15 mouse cellular contexts compared by ENCODE assay signal in genomic region chr6:147064944-147065261, GRCm38 (mm10). TPM values are rescaled to one million over a fixed set of nuclear protein-coding genes. Genes with fewer than 3 reads are reported as not detected.
DNase-seq lines count a peak whose midpoint lies in the region; TF ChIP-seq lines count a peak whose summit lies in the region.
"Had no signal": no experiment of that assay in that cellular context is flagged by ENCODE, and none has a peak within 500 bp of the region (broad histone marks: within the 10 kb centered on the region; RNA-seq: fewer than 3 reads in every experiment).

No protein-coding gene starts in this region.

- DNase-seq in heart, adult 2 months, result peak; percentile 31 to 69
- no peak for DNase-seq in heart, embryonic 10.5 days (ENCODE audit: low spot score)
- peak; percentile 84 for DNase-seq in adipocyte (ENCODE audit: low spot score)
- DNase-seq in gastrocnemius, postnatal 14 days, result peak; percentile 80
- peak; percentile 22 for DNase-seq in kidney, postnatal 10 days
- DNase-seq in layer of hippocampus, adult 9-11 months, result no peak
- DNase-seq in left cerebral cortex, postnatal 10 days (ENCODE audit: extremely low spot score in 1 of 2, low spot score in 2 of 2), result no peak
- no peak for DNase-seq in thymus, postnatal 36 days
- DNase-seq: cerebellum, adult 9-11 months; left cerebral cortex, postnatal 4 days had no signal

- H3K27ac ChIP-seq in heart, adult 2 months, result no peak overlapping the region; the same call in 1 of the 2 replicates
- H3K27ac ChIP-seq in heart, embryonic 10.5 days, result no peak overlapping the region
- H3K27ac ChIP-seq: liver, embryonic 12.5 days; neural tube, embryonic 12.5 days; stomach, embryonic 15.5 days had no signal

- WGBS in heart, adult 2 months, result 63% methylated on average over 6 of the region's 6 CpGs
- WGBS in heart, embryonic 10.5 days, result 90% methylated on average over 6 of the region's 6 CpGs

- TF ChIP-seq POLR2A in heart, adult 2 months (IDR thresholded peaks at IDR 0.05; ENCODE audit: insufficient read depth, low read depth, low read length), result no peak

- H3K79me2 ChIP-seq in heart, adult 2 months (replicated peaks; ENCODE audit: control insufficient read depth, insufficient read depth, low read length), result no peaks in the 10 kb centered on the region; the same call in 1 of the 2 replicates

- no peak overlapping the region for H3K4me3 ChIP-seq in heart, adult 2 months
- no peak overlapping the region for H3K4me3 ChIP-seq in heart, embryonic 10.5 days
- H3K4me3 ChIP-seq: liver, embryonic 12.5 days; megakaryocyte, embryonic 14.5 days; neural tube, embryonic 12.5 days; stomach, embryonic 15.5 days had no signal

- no peak overlapping the region for H3K9ac ChIP-seq in heart, adult 2 months (ENCODE audit: low read depth, low read length)
- H3K9ac ChIP-seq: liver, embryonic 12.5 days; neural tube, embryonic 12.5 days; stomach, embryonic 15.5 days had no signal

- H3K36me3 ChIP-seq in heart, adult 2 months (ENCODE audit: control insufficient read depth, insufficient read depth, low read length), result no peaks in the 10 kb centered on the region
- H3K36me3 ChIP-seq in heart, embryonic 10.5 days, result peaks cover 72% of the 10 kb centered on the region

- peaks cover 3% of the 10 kb centered on the region; the same call in 1 of the 2 replicates for H3K4me1 ChIP-seq in heart, adult 2 months (ENCODE audit: control insufficient read depth, insufficient read depth, low read length)
- H3K4me1 ChIP-seq in heart, embryonic 10.5 days, result no peaks in the 10 kb centered on the region
- H3K4me1 ChIP-seq: liver, embryonic 12.5 days; megakaryocyte, embryonic 14.5 days; stomach, embryonic 15.5 days had no signal

- no peaks in the 10 kb centered on the region for H3K27me3 ChIP-seq in heart, adult 2 months (ENCODE audit: control insufficient read depth, insufficient read depth, low read length)
- H3K27me3 ChIP-seq in heart, embryonic 10.5 days (ENCODE audit: insufficient read depth, poor library complexity, severe bottlenecking), result no peaks in the 10 kb centered on the region
- H3K27me3 ChIP-seq: liver, embryonic 12.5 days; megakaryocyte, embryonic 14.5 days; neural tube, embryonic 12.5 days; stomach, embryonic 15.5 days had no signal

- intact Hi-C loops in heart, adult 2 months (cut with DNase I), result no loop called here
- intact Hi-C loops in gastrocnemius, postnatal 14 days (cut with DNase I; ENCODE audit: low total_unique reads), result no loop called here
- intact Hi-C loops in left cerebral cortex, postnatal 10 days (cut with DNase I), result no loop called here

- no peak for TF ChIP-seq CTCF in heart, adult 2 months (IDR thresholded peaks at IDR 0.05)

- 0 out of 2 replicates have a peak, but pooled peaks have one; percentile 14 for TF ChIP-seq EP300 in heart, adult 2 months (IDR thresholded peaks at IDR 0.05; ENCODE audit: insufficient read depth, low read depth, low read length)

- no peaks in the 10 kb centered on the region for H3K9me3 ChIP-seq in heart, embryonic 10.5 days
- H3K9me3 ChIP-seq: liver, embryonic 12.5 days; megakaryocyte, embryonic 14.5 days; neural tube, embryonic 12.5 days; stomach, embryonic 15.5 days had no signal

RNA-seq across cellular contexts. Expression of gene Mansc4, which starts 21.9 kb away (rescaled TPM):
- not detected for total RNA-seq in heart, adult 2 months (2021)
- not detected in 2 replicates for polyA plus RNA-seq in heart, adult 2 months (2012; rRNA removed)
- 0.59 TPM in 1 of 2 replicates, not detected in the other for polyA plus RNA-seq in heart, embryonic 10.5 days (2016; fragmentation: Nextera tagmentation; extraction: Ambion mirVana)
- under 1 TPM in 1 of 2 experiments, not detected in 1; 0.18 TPM for total RNA-seq in gastrocnemius, postnatal 14 days (2021)
- total RNA-seq in left cerebral cortex, postnatal 10 days (2021), result under 1 TPM; 0.41 to 0.45 TPM
- total RNA-seq: heart, postnatal 10 days had no signal

RNA-seq across cellular contexts. Expression of gene Mrps35, which starts 22.3 kb away (rescaled TPM):
- 100 to 1,000 TPM; 168 to 170 TPM for total RNA-seq in heart, adult 2 months (2021)
- 28.7 and 38.2 TPM in 2 replicates for polyA plus RNA-seq in heart, adult 2 months (2012; rRNA removed)
- polyA plus RNA-seq in heart, embryonic 10.5 days (2016; fragmentation: Nextera tagmentation; extraction: Ambion mirVana), result 129 and 136 TPM in 2 replicates
- total RNA-seq in gastrocnemius, postnatal 14 days (2021), result 10 to 100 TPM; 50.4 to 56.3 TPM
- 10 to 100 TPM; 48.0 to 49.7 TPM for total RNA-seq in left cerebral cortex, postnatal 10 days (2021)

RNA-seq across cellular contexts. Expression of gene Klhl42, which starts 26.3 kb away (rescaled TPM):
- 1 to 10 TPM; 4.7 to 5.8 TPM for total RNA-seq in heart, adult 2 months (2021)
- polyA plus RNA-seq in heart, adult 2 months (2012; rRNA removed), result 4.0 and 5.1 TPM in 2 replicates
- polyA plus RNA-seq in heart, embryonic 10.5 days (2016; fragmentation: Nextera tagmentation; extraction: Ambion mirVana), result 5.2 and 5.7 TPM in 2 replicates
- total RNA-seq in gastrocnemius, postnatal 14 days (2021), result 1 to 10 TPM; 3.5 to 3.9 TPM
- 10 to 100 TPM; 25.2 to 25.8 TPM for total RNA-seq in left cerebral cortex, postnatal 10 days (2021)

RNA-seq across cellular contexts. Expression of gene Rep15, which starts 32.5 kb away (rescaled TPM):
- total RNA-seq in heart, adult 2 months (2021), result under 1 TPM; 0.86 to 0.96 TPM
- 0.12 and 0.56 TPM in 2 replicates for polyA plus RNA-seq in heart, adult 2 months (2012; rRNA removed)
- 1.4 TPM in 2 replicates for polyA plus RNA-seq in heart, embryonic 10.5 days (2016; fragmentation: Nextera tagmentation; extraction: Ambion mirVana)
- under 1 TPM; 0.27 to 0.53 TPM for total RNA-seq in gastrocnemius, postnatal 14 days (2021)
- 1 to 10 TPM; 2.9 TPM for total RNA-seq in left cerebral cortex, postnatal 10 days (2021)

Comparison
In these comparisons a context has a peak if more than half of its experiments do, and no peak if none do; other contexts are left out.
1. DNase-seq: peak in heart, adult 2 months (2 of 2), adipocyte (single experiment), gastrocnemius, postnatal 14 days (single experiment) and kidney, postnatal 10 days (single experiment); none in heart, embryonic 10.5 days (single experiment), layer of hippocampus, adult 9-11 months (single experiment), left cerebral cortex, postnatal 10 days (0 of 2) and thymus, postnatal 36 days (0 of 2).